Mouse (Mus musculus) urinary bladder, postnatal 36 days (tissue): ENCODE measurements around the gene Maneal.
A peak's percentile ranks its signal among the peaks of the same experiment; 100 is the strongest.

Experiments used
- DNase-seq, 2 experiments: peaks; one replicate each; pipeline ENCODE4 v3.0.0; 2022; ENCODE audit warnings: low spot score in 2 of 2, mixed read lengths in 1 of 2

Gene Maneal

GRCm38 (mm10) chr4:124849631-124850260, 12.2 kb downstream of the Maneal start:
- DNase-seq: peak; percentile 18 to 54

DNA sequence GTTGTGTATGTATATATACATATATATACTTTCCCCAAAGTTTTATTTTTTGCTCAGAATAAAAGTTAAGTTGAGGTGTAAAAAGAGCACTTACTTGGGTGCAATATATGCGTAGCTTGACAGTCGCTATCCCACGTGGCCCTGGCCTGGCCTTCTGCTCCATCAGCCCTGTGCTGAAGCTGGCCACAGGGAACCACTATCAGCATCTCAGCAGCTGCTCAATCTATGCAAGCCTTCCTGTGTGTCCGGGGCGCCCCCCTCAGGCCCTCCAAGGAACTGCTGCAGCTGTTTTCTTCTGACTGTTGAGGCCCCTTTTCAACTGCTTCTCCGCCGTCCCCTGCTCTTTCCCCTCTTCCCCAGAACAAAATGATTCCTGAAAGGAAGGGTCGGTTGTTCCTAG, 14.4 kb downstream of the Maneal start:
- peak; percentile 62 to 72 for DNase-seq

DNA sequence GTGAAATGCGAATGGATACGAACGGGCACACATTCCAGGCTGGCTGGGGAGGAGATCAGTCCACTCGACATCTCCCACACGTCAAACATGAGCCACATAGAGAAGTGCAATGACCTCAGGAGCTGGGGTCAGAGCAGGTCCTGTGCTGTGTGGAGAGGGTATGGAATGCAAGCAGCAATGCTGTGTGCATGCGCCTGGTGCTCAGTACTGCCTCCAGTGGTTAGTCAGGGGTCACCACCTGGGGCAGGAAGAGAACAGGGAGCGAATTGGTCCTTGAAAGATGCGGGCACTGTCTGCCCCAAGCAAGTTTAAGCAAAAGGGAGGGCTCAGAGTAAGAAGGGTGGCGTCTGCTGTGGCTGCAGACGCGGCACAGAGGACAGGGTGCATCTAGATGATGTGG, 18.5 kb downstream of the Maneal start:
- no peak for DNase-seq

- DNase-seq: no peak
These were observed 21.0 kb downstream of the Maneal start for GRCm38 (mm10) chr4:124840998-124841397.

DNA sequence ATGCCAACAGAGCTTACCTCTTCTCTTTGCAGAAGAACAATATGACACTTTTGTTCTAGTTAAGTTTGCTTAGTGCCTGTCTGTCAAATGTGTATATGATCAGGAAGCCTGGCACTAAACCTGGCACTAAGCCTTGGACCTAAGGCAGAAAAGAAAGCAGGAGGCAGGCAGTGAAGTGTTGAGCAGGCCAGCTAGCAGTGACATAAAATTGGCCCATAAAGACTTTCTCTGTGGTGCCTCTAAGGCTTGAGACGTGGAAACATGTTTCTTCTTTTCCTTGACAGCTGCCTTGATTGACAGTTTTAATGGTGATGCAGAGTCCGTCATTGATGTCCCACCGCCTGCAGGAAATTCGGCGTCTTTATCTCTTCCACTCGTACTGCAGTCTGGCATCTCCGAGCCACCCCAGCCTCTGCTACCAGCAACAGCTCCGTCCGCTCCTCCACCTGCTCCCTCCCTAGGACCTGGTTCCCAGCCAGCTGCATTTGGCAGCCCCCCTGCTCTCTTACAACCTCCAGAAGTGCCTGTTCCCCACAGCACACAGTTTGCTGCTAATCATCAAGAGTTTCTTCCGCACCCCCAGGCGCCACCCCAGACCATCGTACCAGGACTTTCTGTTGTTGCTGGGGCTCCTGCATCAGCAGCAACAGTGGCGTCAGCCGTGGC, 23.8 kb downstream of the Maneal start:
- DNase-seq: no peak

DNA sequence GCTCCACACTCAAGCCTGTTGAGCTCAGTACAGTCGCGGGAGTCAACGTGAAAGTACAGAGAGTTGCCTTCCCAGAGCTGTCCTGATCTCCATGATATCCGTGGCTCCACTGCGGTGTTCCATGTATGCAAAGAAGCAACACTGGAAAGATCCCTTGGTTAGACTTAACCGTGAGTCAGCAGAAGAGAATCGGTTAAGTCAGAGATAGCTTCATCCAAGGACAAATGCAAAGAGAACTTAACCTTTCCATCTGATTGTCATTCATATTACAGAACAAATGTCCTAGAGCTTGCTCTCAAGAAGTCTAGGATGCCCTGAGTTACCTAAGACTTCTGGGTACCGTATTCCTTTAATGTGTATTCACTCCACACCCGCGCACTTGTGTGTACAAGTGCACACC, 29.2 kb downstream of the Maneal start:
- no peak for DNase-seq

DNA sequence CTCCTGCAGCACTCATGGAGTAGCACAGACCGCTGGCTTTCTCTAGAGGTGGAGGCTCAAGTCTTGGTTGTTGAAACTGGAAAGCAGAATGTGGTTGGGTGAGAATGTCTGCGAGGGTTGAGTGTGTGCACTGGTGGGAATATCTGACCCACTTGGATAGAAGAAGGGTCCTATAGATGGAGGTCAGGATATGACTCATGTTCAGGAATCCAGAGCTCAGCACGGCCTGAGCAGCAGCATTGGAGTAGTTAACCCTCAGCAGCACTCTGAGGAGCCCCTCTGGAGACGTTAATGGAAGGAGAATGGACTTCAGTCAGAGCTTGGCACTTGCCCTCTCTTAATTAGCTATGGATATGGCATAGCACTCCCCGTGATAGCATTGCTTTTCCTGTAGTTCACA, 32.3 kb downstream of the Maneal start:
- DNase-seq: no peak

DNA sequence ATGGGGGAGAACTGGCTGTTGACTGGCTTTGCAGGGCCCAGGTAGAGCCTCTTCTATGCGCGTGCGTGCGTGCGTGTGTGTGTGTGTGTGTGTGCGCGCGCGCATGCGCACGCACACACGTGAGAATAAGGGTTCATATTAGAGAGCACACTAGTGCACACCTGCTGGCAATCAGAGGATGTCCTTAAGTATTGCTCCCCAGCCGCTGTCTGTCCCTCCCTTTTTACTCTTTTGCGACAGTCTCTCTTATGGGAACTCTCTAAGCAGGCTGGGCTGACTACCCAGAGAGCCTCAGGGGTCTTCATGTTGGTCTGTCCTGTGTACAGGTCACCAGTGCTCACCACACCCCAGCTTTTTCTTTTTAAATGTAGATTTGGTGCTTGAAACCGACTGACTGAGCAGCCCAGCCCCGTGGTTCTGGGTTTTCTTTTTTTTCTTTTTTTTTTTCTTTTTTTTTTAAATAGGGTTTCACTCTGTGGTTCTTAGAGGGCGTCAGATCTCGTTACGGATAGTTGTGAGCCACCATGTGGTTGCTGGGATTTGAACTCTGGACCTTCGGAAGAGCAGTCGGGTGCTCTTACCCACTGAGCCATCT, 36.5 kb downstream of the Maneal start:
- DNase-seq: no peak

GRCm38 (mm10) chr4:124824967-124825366, 37.0 kb downstream of the Maneal start:
- DNase-seq: no peak

DNA sequence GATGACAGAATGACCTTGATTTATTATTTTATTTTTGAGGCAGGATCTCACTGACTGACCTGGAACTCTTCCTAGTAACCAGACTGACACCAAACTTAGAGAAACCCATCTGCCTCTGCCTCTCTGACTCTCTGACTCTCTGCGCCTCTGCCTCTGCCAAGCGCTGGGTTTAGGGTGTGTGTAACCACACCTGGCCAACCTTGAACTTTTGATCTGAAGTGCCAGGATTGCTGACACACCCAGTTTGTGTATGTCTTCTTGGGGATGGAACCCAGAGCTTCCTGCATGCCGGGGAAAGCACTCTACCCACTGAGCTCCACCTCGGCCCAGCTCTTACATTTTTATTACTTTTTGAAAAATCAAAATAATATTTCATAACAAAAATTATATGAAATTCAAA, 43.1 kb downstream of the Maneal start:
- DNase-seq: no peak

DNA sequence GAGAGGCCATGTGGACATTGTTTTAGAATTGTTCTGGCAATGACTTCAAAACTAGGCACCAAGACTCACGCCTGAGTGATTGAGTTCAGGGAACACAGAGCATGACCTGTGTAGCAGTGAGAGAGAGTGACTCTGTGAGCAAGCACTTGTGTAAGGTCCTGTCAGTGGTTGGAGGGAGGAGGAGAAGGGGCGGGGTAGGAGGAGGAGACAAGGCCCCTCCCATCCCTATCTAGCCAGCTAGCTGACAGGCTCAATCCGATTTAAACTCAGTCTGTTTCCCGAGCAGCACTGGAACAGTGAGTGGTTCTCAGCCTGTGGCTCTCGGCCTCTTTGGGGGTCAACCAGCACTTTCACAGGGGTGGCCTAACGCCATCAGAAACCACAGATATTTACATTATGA, 44.2 kb downstream of the Maneal start:
- peak; percentile 21 to 42 for DNase-seq

- peak in 1 of 2 experiments; percentile 7 for DNase-seq
These were observed 46.1 kb downstream of the Maneal start for GRCm38 (mm10) chr4:124815901-124816300.

GRCm38 (mm10) chr4:124811347-124811975, 50.5 kb downstream of the Maneal start:
- no peak for DNase-seq

DNA sequence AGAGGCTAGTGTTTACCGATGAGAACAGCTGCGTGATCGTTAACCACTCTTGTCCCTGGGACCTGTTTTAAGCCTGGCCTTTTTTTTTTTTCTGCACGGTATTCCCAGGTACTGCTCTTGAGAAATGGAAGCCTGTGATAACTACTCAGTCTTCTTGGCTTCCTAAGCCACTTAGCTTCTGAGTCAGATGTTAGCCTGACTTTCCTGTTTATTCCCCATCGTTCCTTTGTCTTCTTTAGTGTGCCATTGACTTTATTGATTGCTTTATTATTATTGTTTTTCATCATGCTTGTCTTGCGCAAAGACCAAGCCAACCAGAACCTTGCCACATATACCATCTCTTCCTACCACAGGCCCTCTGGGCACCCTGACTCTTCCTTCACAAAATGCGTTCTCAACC, 51.9 kb downstream of the Maneal start:
- DNase-seq: no peak

DNA sequence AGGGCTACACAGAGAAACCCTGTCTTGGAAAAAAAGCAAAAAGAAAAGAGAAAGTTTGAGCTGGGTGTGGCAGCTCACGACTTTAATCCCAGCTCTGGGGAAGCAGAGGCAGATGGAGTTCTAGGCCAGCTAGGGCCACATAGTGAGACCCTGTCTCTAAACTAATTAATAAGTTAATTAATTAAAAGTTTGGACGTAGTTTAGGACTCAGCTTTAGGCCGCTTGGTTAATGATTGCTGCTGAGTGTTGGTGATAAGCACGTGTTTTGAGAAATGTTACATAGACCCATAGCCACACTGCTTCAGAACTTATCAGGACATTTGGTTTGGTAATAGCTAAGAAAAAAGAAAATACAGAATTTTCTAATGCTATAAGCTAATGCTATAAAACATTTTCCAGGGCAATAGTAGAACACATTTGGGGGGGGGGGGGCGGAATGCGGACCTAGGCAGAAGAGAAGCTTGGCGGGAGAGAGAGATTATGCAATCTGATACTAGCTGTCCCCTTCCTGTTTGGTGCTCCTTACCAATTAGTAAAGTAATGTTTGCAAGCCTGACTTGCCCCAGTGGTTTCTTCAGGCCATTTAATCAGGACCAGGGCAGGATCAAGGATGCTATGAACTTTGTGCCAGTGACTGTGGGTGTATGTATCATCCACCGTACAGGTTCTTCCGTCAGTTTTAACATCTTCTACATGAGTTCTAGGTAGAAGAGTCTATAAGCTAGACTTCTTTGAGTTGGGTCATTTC, 52.7 kb downstream of the Maneal start:
- no peak for DNase-seq

GRCm38 (mm10) chr4:124808511-124808910, 53.5 kb downstream of the Maneal start:
- DNase-seq: no peak
